Mouse (Mus musculus): Measurements from ENCODE around the gene Palm3. TPM values are rescaled to one million over a fixed set of nuclear protein-coding genes. Genes with fewer than 3 reads are reported as not detected.

The Palm3 gene
- polyA plus RNA-seq, 1 experiment from 2014 or later: 1.1 TPM

GRCm38 (mm10) chr8:84066291-84066930 lies 45.1 kb downstream of the Palm3 start, which contains the start of gene Rfx1:
TSS of gene Rfx1 (plus strand) at chr8:84066834.
- peak within 1 kb of the TSS; percentile 96 for H3K27ac ChIP-seq (ENCODE audit: low read length)
- no peaks in the 10 kb centered on the region for H3K9me3 ChIP-seq (ENCODE audit: low read length)
- peak within 1 kb of the TSS; percentile 83 for H3K4me3 ChIP-seq (ENCODE audit: low read depth, low read length)
- TF ChIP-seq CTCF (IDR thresholded peaks at IDR 0.05): 0 out of 2 replicates have a peak, but pooled peaks have one; percentile 16
- peak; percentile 87 for TF ChIP-seq EP300 (IDR thresholded peaks at IDR 0.05)
- WGBS: 1% methylated on average over 51 of the region's 51 CpGs
- peak within 1 kb of the TSS; percentile 77 for H3K4me2 ChIP-seq (replicated peaks; ENCODE audit: low read depth, low read length)
- DNase-seq (ENCODE audit: low spot score) (peak; percentile 100), ATAC-seq (peak; percentile 96)
- H3K36me3 ChIP-seq (ENCODE audit: insufficient read depth, low read length): no peaks in the 10 kb centered on the region
- H3K4me1 ChIP-seq (ENCODE audit: insufficient read depth, low read depth, low read length): peaks cover 20% of the 10 kb centered on the region; the same call in 1 of the 2 replicates
- H3K27me3 ChIP-seq (replicated peaks; ENCODE audit: insufficient read depth, low read length): no peaks in the 10 kb centered on the region
- H3K9ac ChIP-seq (replicated peaks; ENCODE audit: low read depth): peak within 1 kb of the TSS; percentile 78

GRCm38 (mm10) chr8:84067047-84067573 lies 45.8 kb downstream of the Palm3 start:
- H3K4me1 ChIP-seq (ENCODE audit: insufficient read depth, low read depth, low read length): peaks cover 24% of the 10 kb centered on the region; the same call in 1 of the 2 replicates
- H3K9me3 ChIP-seq (ENCODE audit: low read length): no peaks in the 10 kb centered on the region
- H3K9ac ChIP-seq (replicated peaks; ENCODE audit: low read depth): peak overlapping the region; percentile 78
- no peaks in the 10 kb centered on the region for H3K36me3 ChIP-seq (ENCODE audit: insufficient read depth, low read length)
- ATAC-seq (peak; percentile 73), DNase-seq (ENCODE audit: low spot score) (peak; percentile 94)
- peak overlapping the region; percentile 37 for H3K4me2 ChIP-seq (replicated peaks; ENCODE audit: low read depth, low read length)
- peak overlapping the region; percentile 96 for H3K27ac ChIP-seq (ENCODE audit: low read length)
- TF ChIP-seq CTCF (IDR thresholded peaks at IDR 0.05): no peak
- peak; percentile 50; the same call in 1 of the 2 replicates for TF ChIP-seq EP300 (IDR thresholded peaks at IDR 0.05)
- H3K4me3 ChIP-seq (ENCODE audit: low read depth, low read length): peak overlapping the region; percentile 83
- H3K27me3 ChIP-seq (replicated peaks; ENCODE audit: insufficient read depth, low read length): no peaks in the 10 kb centered on the region
- WGBS: 2% methylated on average over 30 of the region's 58 CpGs

- DNase-seq (ENCODE audit: low spot score): no peak
- Histone ChIP-seq H3K4me2 (replicated peaks; ENCODE audit: low read depth, low read length) (peak overlapping the region; percentile 37), H3K27ac (ENCODE audit: low read length) (peak overlapping the region; percentile 43; the same call in 1 of the 2 replicates), H3K4me3 (ENCODE audit: low read depth, low read length) (peak overlapping the region; percentile 83; the same call in 1 of the 2 replicates), H3K9ac (replicated peaks; ENCODE audit: low read depth) (no peak overlapping the region), H3K27me3 (replicated peaks; ENCODE audit: insufficient read depth, low read length) (no peaks in the 10 kb centered on the region), H3K36me3 (ENCODE audit: insufficient read depth, low read length) (no peaks in the 10 kb centered on the region), H3K4me1 (ENCODE audit: insufficient read depth, low read depth, low read length) (peaks cover 25% of the 10 kb centered on the region; the same call in 1 of the 2 replicates), H3K9me3 (ENCODE audit: low read length) (no peaks in the 10 kb centered on the region)
- WGBS: 67% methylated on average over 7 of the region's 7 CpGs
- no peak for TF ChIP-seq CTCF (IDR thresholded peaks at IDR 0.05)
- no peak for TF ChIP-seq EP300 (IDR thresholded peaks at IDR 0.05)
- ATAC-seq: no peak
Measured at GRCm38 (mm10) chr8:84067911-84068310, 46.6 kb downstream of the Palm3 start.

GRCm38 (mm10) chr8:84068316-84069035 lies 47.2 kb downstream of the Palm3 start:
- no peak for ATAC-seq
- Histone ChIP-seq H3K27me3 (replicated peaks; ENCODE audit: insufficient read depth, low read length) (no peaks in the 10 kb centered on the region), H3K36me3 (ENCODE audit: insufficient read depth, low read length) (no peaks in the 10 kb centered on the region), H3K4me2 (replicated peaks; ENCODE audit: low read depth, low read length) (no peak overlapping the region), H3K9ac (replicated peaks; ENCODE audit: low read depth) (0 out of 2 replicates have a peak overlapping the region, but pooled peaks have one; percentile 8), H3K9me3 (ENCODE audit: low read length) (no peaks in the 10 kb centered on the region), H3K27ac (ENCODE audit: low read length) (peak overlapping the region; percentile 57), H3K4me3 (ENCODE audit: low read depth, low read length) (no peak overlapping the region), H3K4me1 (ENCODE audit: insufficient read depth, low read depth, low read length) (peaks cover 25% of the 10 kb centered on the region; the same call in 1 of the 2 replicates)
- DNase-seq (ENCODE audit: low spot score): peak; percentile 73
- TF ChIP-seq CTCF (IDR thresholded peaks at IDR 0.05): no peak
- no peak for TF ChIP-seq EP300 (IDR thresholded peaks at IDR 0.05)
- 24% methylated on average over 12 of the region's 12 CpGs for WGBS

GRCm38 (mm10) chr8:84069169-84069568 lies 47.9 kb downstream of the Palm3 start:
- H3K9me3 ChIP-seq (ENCODE audit: low read length): no peaks in the 10 kb centered on the region
- H3K36me3 ChIP-seq (ENCODE audit: insufficient read depth, low read length): no peaks in the 10 kb centered on the region
- no peak overlapping the region for H3K4me2 ChIP-seq (replicated peaks; ENCODE audit: low read depth, low read length)
- H3K27ac ChIP-seq (ENCODE audit: low read length): peak overlapping the region; percentile 57; the same call in 1 of the 2 replicates
- 0 out of 2 replicates have a peak overlapping the region, but pooled peaks have one; percentile 8 for H3K9ac ChIP-seq (replicated peaks; ENCODE audit: low read depth)
- ATAC-seq (no peak), DNase-seq (ENCODE audit: low spot score) (peak; percentile 19)
- 15% methylated on average over 1 of the region's 1 CpGs for WGBS
- peaks cover 25% of the 10 kb centered on the region; the same call in 1 of the 2 replicates for H3K4me1 ChIP-seq (ENCODE audit: insufficient read depth, low read depth, low read length)
- no peak overlapping the region for H3K4me3 ChIP-seq (ENCODE audit: low read depth, low read length)
- no peaks in the 10 kb centered on the region for H3K27me3 ChIP-seq (replicated peaks; ENCODE audit: insufficient read depth, low read length)
- TF ChIP-seq EP300 (IDR thresholded peaks at IDR 0.05) (no peak), CTCF (IDR thresholded peaks at IDR 0.05) (no peak)

- ATAC-seq: no peak
- no peak overlapping the region for H3K9ac ChIP-seq (replicated peaks; ENCODE audit: low read depth)
- WGBS: 46% methylated on average over 2 of the region's 2 CpGs
- no peak overlapping the region for H3K4me2 ChIP-seq (replicated peaks; ENCODE audit: low read depth, low read length)
- no peak for TF ChIP-seq EP300 (IDR thresholded peaks at IDR 0.05)
- no peak for TF ChIP-seq CTCF (IDR thresholded peaks at IDR 0.05)
- H3K27ac ChIP-seq (ENCODE audit: low read length): no peak overlapping the region
- no peak overlapping the region for H3K4me3 ChIP-seq (ENCODE audit: low read depth, low read length)
- H3K4me1 ChIP-seq (ENCODE audit: insufficient read depth, low read depth, low read length): peaks cover 25% of the 10 kb centered on the region; the same call in 1 of the 2 replicates
- H3K36me3 ChIP-seq (ENCODE audit: insufficient read depth, low read length): no peaks in the 10 kb centered on the region
- H3K27me3 ChIP-seq (replicated peaks; ENCODE audit: insufficient read depth, low read length): no peaks in the 10 kb centered on the region
- peak; percentile 47 for DNase-seq (ENCODE audit: low spot score)
- no peaks in the 10 kb centered on the region for H3K9me3 ChIP-seq (ENCODE audit: low read length)
Measured at GRCm38 (mm10) chr8:84069750-84070149, 48.5 kb downstream of the Palm3 start.

Data from lung, postnatal 0 days (tissue).